Mouse (Mus musculus): ENCODE results near the gene Loxl3.

Gene Loxl3

DNA sequence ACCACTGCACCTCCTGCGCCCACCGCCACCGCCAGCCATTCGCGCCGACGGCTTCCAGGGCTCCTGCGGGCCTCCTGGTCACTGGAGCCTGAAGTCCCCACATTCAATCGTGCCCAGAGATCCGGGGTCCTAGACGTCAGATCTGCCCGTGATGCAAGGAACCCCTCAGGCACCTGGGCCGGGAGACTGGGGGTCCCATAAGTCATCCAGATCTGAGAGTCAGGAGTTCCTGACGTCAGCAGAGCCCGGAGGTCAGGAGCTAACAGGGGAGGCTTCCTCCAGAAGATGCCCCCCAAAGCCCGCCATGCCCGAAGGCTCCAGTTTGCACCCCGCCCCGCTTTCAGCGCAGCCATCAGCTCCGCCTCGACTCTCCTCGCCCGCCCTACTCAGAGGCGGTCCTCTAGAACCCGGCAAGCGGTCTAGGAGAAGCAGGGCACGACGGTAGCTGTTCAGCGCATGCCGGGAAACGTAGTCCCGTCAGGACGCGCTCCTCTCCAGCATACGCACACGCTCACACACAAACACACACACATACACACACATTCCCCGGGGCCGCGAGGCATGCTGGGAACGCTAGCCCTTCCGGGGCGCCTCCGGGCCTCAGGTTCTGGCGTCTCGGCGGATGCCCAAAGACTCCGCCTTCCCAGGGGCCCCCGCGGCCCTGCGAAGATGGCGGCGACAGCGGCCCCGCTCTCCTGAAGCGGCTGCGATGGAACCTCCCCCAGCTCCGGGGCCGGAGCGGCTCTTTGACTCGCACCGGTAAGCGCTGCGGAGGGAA is 20.3 kb downstream of the Loxl3 start, which contains the start of gene Aup1:
Gene Aup1, plus strand, starts transcription at position 448 of the 778 bp plus-strand sequence.
- peak; percentile 96 for DNase-seq

GRCm38 (mm10) chr6:83054871-83055431 is 21.0 kb downstream of the Loxl3 start, which contains the start of gene Htra2:
TSS of gene Htra2 (minus strand) at chr6:83055273.
- peak; percentile 66 for DNase-seq

DNA sequence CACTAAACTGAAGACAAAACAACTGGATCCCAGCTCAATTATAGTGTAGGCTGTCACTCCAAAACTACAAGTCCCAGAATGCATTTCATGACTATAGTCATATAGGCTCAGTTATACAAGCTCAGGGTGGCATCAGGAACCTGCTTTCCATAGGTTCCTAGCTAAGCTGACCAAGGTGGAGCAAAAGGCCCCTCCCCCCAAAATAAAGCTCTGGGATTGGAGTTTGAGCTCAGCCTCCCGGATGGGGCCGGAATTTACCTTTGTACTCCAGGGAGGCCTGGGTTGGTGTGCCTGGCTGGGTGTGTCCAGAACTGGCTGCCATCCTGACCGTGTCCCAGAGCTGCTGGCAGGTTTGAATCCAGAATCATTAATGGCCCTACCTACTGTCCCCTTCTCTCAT is 23.8 kb downstream of the Loxl3 start, which contains the start of gene Dqx1:
Gene Dqx1, plus strand, starts transcription at position 55 of the 400 bp plus-strand sequence.
- DNase-seq, result no peak

- DNase-seq, result no peak
These were observed 24.8 kb downstream of the Loxl3 start for GRCm38 (mm10) chr6:83058725-83059124.

GRCm38 (mm10) chr6:83065995-83066394 is 32.0 kb downstream of the Loxl3 start:
- peak; percentile 45 for DNase-seq

DNA sequence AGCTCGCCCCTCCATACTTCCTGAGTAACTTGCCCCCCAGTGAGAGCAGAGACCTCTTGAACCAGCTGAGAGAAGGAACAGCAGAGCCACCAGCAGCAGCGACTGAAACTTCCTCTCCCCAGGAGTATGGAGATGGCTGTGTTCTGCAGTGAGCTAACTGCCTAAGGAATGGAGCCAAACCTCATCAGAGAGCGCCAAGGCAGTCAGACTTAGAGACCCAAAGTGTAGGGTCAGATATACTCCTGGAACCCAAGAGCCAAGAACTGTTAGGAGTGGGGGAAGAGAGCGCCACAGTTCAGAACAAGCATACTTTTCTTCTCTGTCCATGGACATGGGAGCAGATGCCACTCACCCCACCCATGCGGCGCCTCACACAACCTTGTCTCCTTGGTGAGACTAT is 32.5 kb downstream of the Loxl3 start:
- DNase-seq, result no peak

GRCm38 (mm10) chr6:83068221-83068620 is 34.2 kb downstream of the Loxl3 start:
- DNase-seq, result no peak

DNA sequence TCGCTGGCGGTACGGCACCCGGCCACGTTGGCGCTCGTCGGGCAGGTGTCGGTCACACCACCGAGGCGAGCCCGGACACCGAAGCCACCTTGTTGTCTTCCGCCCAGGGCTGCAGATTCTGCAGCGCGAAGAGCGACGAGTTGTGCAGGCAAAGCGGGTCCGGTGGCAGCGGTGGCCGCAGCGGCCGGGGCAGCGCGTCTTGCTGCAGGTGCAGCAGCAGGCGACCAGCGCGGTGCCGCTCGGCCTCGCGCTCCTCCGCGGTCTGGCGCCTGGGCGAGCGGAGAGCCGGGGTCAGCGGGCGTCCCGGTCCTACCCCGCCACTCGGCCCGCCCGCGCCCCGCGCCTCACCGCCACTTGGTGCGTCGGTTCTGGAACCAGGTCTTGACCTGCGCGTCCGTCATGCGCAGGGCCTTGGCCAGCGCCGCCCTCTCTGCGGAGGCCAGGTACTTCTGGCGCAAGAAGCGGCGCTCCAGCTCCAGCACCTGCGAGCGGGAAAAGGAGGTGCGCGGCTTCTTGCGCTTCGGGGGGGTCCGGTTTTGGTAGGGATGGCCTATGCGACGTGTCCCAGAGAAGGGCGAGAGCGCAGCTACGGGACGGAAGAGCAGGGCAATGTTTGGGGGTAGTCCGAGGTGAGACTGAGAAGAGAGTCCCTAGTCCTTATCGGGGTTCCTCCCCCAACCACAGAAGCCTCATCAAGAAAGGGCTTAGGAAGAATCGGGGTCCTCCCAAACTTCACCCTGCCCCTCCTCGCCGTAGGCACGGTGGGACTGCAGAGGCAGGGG is 34.9 kb downstream of the Loxl3 start:
- DNase-seq, result no peak

DNA sequence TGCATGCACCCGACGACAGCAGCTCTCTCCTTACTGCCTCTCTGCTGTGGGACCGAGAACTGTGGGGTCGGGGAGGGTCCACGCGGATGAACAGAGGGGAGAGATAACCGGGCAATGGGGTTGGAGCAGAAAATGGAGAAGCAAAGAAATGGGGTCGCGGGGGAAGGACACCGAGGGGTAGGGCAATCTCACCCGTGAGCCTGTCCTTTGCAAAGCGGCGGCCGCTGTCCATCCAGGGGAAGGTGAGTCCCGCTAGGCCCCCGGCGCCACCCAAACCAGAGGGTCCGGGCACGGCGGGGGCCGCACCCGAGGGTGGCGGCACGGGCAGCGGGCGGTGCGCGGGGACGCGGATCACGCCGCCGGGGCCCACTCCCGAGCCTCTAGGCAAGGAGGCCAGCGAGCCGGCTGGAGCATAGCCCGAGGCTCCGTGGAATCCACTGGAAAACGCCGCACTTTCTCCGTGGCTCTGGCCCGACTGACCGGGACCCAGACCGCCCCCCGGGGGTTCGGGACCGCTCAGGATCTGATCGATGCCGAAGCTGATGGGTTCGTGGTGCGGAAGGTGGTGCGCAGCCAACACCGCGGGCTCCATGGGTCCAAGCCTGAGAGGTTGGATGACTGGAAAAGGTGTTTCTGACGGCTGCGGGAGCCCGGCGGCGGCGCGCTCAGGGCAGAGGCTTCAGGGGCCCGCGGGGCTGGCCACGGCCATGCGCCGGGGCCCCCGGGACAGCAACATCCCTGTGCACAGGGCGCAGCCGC is 35.7 kb downstream of the Loxl3 start:
- no peak for DNase-seq

- DNase-seq, result no peak
These were observed 36.1 kb downstream of the Loxl3 start, which contains the start of gene Tlx2 for GRCm38 (mm10) chr6:83070247-83070310. TSS of gene Tlx2 (minus strand) at chr6:83070293.

DNA sequence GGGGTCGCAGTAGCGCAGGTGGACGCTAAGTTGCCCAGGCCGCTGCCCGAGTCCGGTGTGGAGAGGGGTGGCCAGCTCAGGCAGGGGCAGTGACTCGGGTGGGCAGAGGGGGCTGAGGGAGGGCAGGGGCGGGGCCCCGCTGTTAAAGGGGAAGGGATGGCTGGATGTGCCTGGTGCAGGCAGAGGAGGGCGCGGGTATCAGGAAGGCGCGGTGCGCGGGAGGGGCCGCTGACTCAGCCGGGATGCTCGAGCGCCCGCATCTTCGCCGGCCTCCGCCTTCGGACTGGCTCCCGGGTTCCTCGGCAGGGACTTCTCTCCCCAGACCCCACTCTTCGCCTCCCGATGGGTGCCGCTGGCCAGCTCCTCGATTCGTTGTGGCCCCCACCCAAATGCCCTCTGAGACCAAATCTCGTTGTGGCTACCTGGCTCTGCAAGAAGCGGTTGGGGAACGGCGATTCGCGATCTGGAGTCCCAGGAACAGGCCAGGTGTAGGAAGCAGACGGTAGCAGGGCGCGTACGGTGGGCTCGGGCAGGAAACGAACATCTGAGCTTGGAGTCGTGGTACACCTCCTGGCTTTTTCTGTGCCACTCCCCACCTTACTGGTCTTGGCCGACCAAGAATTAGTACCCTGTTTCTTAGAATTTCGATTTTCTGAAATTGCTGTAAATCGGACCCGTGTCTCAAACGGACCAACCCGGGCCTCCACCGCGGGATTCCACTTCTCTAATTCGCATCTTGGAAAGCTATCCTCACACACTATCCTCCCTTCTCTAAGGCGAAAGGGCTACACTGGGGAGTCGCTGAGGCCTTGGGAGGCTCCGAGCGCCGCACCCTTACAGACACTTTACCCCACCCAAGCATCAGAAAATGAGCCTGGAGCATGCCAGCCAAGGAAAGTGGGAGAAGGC is 36.6 kb downstream of the Loxl3 start:
- DNase-seq, result peak; percentile 40

GRCm38 (mm10) chr6:83071220-83071619 is 37.2 kb downstream of the Loxl3 start:
- DNase-seq, result no peak

- DNase-seq, result peak; percentile 52
These were observed 41.0 kb downstream of the Loxl3 start for GRCm38 (mm10) chr6:83074979-83075378.

- no peak for DNase-seq
These were observed 43.8 kb downstream of the Loxl3 start, which contains the start of gene Pcgf1 for GRCm38 (mm10) chr6:83077630-83078323. TSS of gene Pcgf1 (plus strand) at chr6:83077869.

DNA sequence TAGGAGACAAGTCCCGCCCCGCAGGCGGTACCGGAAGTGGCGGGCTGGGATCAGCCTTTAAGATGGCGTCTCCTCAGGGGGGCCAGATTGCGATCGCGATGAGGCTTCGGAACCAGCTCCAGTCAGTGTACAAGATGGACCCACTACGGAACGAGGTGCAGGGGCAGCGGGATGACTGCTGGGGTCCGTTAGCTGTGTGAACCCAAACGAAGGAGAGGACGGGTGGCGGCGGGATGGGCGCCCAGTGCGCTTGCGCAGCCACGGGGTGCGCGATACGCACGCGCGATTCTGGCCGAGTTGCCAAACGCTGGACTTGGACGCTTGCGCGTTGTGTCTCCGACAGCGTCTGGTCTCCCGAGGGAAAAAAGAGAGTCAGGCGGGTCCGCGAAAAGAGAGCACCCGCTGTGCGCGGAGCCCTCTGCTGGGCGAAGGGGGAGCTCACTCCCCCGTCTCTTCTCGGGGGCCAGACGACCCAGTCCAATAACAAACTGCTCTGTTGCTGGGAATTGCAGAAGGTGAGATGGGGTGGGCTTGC is 44.4 kb downstream of the Loxl3 start:
- peak; percentile 100 for DNase-seq

DNA sequence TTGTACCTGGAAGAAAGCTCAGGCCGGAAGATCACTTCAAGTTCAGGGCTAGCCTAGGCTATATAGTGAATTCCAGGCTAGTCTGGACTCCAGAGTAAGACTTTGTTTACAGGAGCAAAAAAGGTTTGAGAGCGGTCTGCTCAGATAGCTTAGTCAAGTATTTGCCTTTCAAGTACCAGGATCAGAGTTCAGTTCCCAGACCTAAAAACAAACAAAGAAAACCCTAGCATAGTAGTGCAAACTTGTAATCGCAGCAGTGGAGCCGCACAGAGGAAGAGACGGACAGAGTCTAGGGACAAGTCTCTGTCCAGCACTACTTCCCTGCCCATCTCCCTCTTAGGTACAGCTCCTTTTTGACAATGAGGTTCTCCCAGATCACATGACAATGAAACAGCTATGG is 46.2 kb downstream of the Loxl3 start:
- DNase-seq, result no peak

DNA sequence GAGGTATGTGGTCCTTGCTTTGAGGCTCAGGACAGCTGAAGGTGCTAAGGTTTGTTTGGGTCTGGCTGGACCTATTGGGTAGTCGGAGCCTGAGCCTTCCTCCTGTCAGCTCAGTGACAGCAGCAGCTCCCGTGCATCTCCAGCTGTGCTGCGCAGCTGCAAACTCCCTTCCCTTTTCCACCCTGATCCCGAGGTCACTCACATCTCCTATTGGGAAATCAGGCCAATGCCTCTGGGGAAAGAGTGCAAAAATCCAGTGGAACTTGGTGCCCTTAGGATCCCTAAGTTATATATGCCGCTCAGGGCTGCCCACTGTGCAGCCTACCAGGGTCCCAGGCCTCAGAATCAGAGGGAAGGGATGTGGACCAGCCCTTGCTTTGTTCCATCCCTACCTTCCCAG is 49.5 kb downstream of the Loxl3 start:
- DNase-seq, result no peak

- no peak for DNase-seq
These were observed 50.5 kb downstream of the Loxl3 start for GRCm38 (mm10) chr6:83084477-83084876.

DNA sequence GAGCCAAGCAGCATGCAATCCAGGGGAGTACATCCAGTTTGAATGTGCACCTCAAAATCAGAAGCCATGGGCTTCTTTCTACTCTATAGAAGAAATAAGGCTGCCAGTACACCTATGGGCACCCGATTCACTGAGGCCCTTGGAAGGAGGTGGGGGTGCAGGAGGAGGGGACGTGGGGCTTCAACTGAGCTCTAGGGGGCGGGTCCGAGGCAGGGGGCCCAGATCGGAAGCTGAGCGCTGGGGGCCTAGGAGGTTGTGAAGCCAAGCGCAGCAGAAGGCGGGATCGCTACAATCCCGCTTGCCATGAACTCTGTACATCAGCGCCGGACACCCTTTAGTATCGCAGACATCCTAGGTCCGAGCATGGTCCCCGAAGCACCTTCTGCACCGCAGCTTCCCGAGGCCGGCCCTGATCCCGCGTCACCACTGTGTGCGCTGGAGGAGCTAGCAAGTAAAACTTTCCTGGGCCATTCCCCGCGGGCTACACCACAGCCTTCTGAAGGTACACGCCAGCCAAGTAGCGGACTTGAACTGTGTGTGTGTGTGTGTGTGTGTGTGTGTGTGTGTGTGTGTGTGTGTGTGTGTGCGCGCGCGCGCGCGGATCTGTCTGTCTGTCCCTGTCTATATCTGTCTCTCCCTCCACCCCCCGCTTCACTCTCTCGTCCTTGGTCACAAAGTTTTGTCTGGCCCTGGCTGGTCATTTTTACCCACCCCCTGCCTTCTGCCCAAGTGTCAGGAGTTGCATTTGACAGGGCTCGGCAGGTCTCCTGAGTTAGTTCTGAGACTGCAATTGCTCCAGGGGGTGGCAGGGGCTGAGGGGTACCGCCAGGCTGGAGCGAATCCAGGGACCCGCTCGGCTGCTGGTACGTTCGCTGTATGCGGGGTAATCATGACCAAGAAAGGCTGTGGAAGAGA is 52.4 kb downstream of the Loxl3 start, which contains the start of gene Lbx2:
Gene Lbx2, plus strand, starts transcription at position 247 of the 915 bp plus-strand sequence.
- DNase-seq, result peak; percentile 22
